Comparison of ENCODE assay signal across 8 mouse cellular contexts in the genomic region with DNA sequence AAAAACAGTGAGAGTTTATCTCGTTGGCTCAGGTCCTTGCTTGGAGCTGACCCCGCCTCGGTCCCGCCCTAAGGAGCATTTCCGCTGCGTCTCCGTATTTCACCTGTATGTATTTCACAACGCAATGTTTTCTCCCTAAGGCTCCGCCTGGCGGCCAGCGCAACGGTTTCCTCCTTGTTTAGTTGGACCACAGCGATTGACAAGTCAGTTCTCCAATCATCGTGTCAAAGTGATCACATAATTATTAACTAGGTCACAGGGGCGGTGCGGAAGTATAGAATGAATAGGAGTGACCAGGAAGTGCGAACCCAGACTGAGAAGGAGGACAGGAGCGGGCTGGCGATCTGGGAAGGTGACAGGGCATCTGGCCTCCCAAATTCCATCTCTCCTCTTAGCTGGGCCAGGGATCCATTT. TPM values are rescaled to one million over a fixed set of nuclear protein-coding genes. Genes with fewer than 3 reads are reported as not detected.
A peak's percentile ranks its signal among the peaks of the same experiment; 100 is the strongest.
DNase-seq lines count a peak whose midpoint lies in the region; ATAC-seq and TF ChIP-seq lines count a peak whose summit lies in the region.

TSS of gene Prr13 (plus strand) at position 125 of the 414 bp plus-strand sequence.

- DNase-seq in brain, embryonic 14.5 days (ENCODE audit: low read depth) = peak; percentile 98
- DNase-seq in liver, adult 2 months (ENCODE audit: extremely low read depth, low read depth, low spot score) = peak; percentile 98
- peak; percentile 98 for DNase-seq in splenic B cell, adult 2 months (ENCODE audit: low read depth, low spot score)

- H3K79me2 ChIP-seq in C2C12 (ENCODE audit: control insufficient read depth, insufficient read depth) (peaks cover 35% of the 10 kb centered on the region), myocyte (ENCODE audit: control insufficient read depth, insufficient read depth) (peaks cover 14% of the 10 kb centered on the region)
- no peaks in the 10 kb centered on the region; the same call in 1 of the 2 replicates for H3K79me2 ChIP-seq in liver, adult 2 months (ENCODE audit: control insufficient read depth, insufficient read depth, low read length)

- TF ChIP-seq POLR2A in brain, embryonic 14.5 days (IDR thresholded peaks at IDR 0.05; ENCODE audit: borderline replicate concordance, extremely low read depth, insufficient read depth, insufficient read length, poor library complexity, severe bottlenecking) = no peak
- TF ChIP-seq POLR2A in liver, adult 2 months (IDR thresholded peaks at IDR 0.05; ENCODE audit: extremely low read depth, insufficient read depth, low read length) = peak; percentile 79
- TF ChIP-seq POLR2A in myocyte (IDR thresholded peaks at IDR 0.05; ENCODE audit: insufficient read length, low read depth) = peak; percentile 80

- H3K27me3 ChIP-seq in C2C12 (ENCODE audit: control insufficient read depth, insufficient read depth, insufficient read length) (no peaks in the 10 kb centered on the region), myocyte (ENCODE audit: control insufficient read depth, insufficient read depth, insufficient read length) (no peaks in the 10 kb centered on the region)
- no peaks in the 10 kb centered on the region for H3K27me3 ChIP-seq in erythroblast, embryonic 14.5 days (ENCODE audit: control insufficient read depth)
- no peaks in the 10 kb centered on the region for H3K27me3 ChIP-seq in heart, embryonic 11.5 days (ENCODE audit: control insufficient read depth, insufficient read depth, low read length)
- H3K27me3 ChIP-seq in kidney, embryonic 16.5 days (ENCODE audit: insufficient read depth, low read length) = no peaks in the 10 kb centered on the region
- no peaks in the 10 kb centered on the region for H3K27me3 ChIP-seq in liver, adult 2 months (ENCODE audit: control insufficient read depth, insufficient read depth, low read length)
- H3K27me3 ChIP-seq in splenic B cell, adult 2 months (ENCODE audit: control insufficient read depth, insufficient read depth, low read length, poor library complexity, severe bottlenecking) = no peaks in the 10 kb centered on the region

- peak within 1 kb of the TSS; percentile 75 for H3K4me2 ChIP-seq in heart, embryonic 11.5 days
- H3K4me2 ChIP-seq in kidney, embryonic 16.5 days (replicated peaks; ENCODE audit: low read depth, low read length) = peak within 1 kb of the TSS; percentile 58
- H3K4me2 ChIP-seq in myocyte (ENCODE audit: low read depth) = peak within 1 kb of the TSS; percentile 93

- WGBS in heart, embryonic 11.5 days (ENCODE audit: insufficient replicate concordance) = under 1% methylated on average over 19 of the region's 19 CpGs
- WGBS in kidney, embryonic 16.5 days = under 1% methylated on average over 19 of the region's 19 CpGs
- WGBS in liver, adult 2 months = under 1% methylated on average over 19 of the region's 19 CpGs

- ATAC-seq in heart, embryonic 11.5 days (replicated peaks; ENCODE audit: insufficient number of reproducible peaks, low FRiP score, low TSS enrichment) = peak; percentile 75
- ATAC-seq in kidney, embryonic 16.5 days (ENCODE audit: low FRiP score, low TSS enrichment) = peak; percentile 92

- H3ac ChIP-seq in C2C12 (ENCODE audit: control insufficient read depth, insufficient read length, low read depth) = peak within 1 kb of the TSS; percentile 50
- H3ac ChIP-seq in myocyte (ENCODE audit: control insufficient read depth, insufficient read length) = no peak within 1 kb of the TSS

- peaks cover 16% of the 10 kb centered on the region for H3K36me3 ChIP-seq in C2C12 (ENCODE audit: control insufficient read depth, insufficient read depth)
- peaks cover 32% of the 10 kb centered on the region for H3K36me3 ChIP-seq in erythroblast, embryonic 14.5 days (ENCODE audit: control insufficient read depth)
- H3K36me3 ChIP-seq in heart, embryonic 11.5 days (ENCODE audit: control insufficient read depth, insufficient read depth, low read length) = 0 out of 2 replicates have a peak, but pooled peaks cover 2% of the 10 kb centered on the region
- peaks cover 5% of the 10 kb centered on the region; the same call in 1 of the 2 replicates for H3K36me3 ChIP-seq in kidney, embryonic 16.5 days (ENCODE audit: insufficient read depth, low read length)
- peaks cover 5% of the 10 kb centered on the region; the same call in 1 of the 2 replicates for H3K36me3 ChIP-seq in liver, adult 2 months (ENCODE audit: control insufficient read depth, insufficient read depth, low read length)
- H3K36me3 ChIP-seq in myocyte (ENCODE audit: control insufficient read depth, insufficient read depth) = peaks cover 13% of the 10 kb centered on the region
- H3K36me3 ChIP-seq in splenic B cell, adult 2 months (ENCODE audit: control insufficient read depth, insufficient read depth, low read length, poor library complexity, severe bottlenecking) = no peaks in the 10 kb centered on the region; the same call in 1 of the 2 replicates

- H3K9me3 ChIP-seq in erythroblast, embryonic 14.5 days (ENCODE audit: control insufficient read depth, low read length) = no peaks in the 10 kb centered on the region
- H3K9me3 ChIP-seq in heart, embryonic 11.5 days (replicated peaks; ENCODE audit: control insufficient read depth, low read length) = no peaks in the 10 kb centered on the region
- no peaks in the 10 kb centered on the region for H3K9me3 ChIP-seq in kidney, embryonic 16.5 days (ENCODE audit: low read length)

- peak within 1 kb of the TSS; percentile 75 for H3K27ac ChIP-seq in heart, embryonic 11.5 days (ENCODE audit: low read depth, low read length)
- H3K27ac ChIP-seq in kidney, embryonic 16.5 days (ENCODE audit: low read length) = peak within 1 kb of the TSS; percentile 12; the same call in 1 of the 2 replicates
- peak within 1 kb of the TSS; percentile 53 for H3K27ac ChIP-seq in liver, adult 2 months (replicated peaks; ENCODE audit: insufficient read depth, low read depth, low read length)

- H3K9ac ChIP-seq in heart, embryonic 11.5 days (ENCODE audit: low read depth, low read length) = peak within 1 kb of the TSS; percentile 65
- H3K9ac ChIP-seq in kidney, embryonic 16.5 days (replicated peaks; ENCODE audit: low read length) = peak within 1 kb of the TSS; percentile 58
- peak within 1 kb of the TSS; percentile 70 for H3K9ac ChIP-seq in liver, adult 2 months (ENCODE audit: low read depth, low read length)

- H3K4me3 ChIP-seq in C2C12 (ENCODE audit: insufficient read depth, poor library complexity, severe bottlenecking) (peak within 1 kb of the TSS; percentile 55), myocyte (peak within 1 kb of the TSS; percentile 65)
- H3K4me3 ChIP-seq in erythroblast, embryonic 14.5 days (replicated peaks) = peak within 1 kb of the TSS; percentile 76
- H3K4me3 ChIP-seq in heart, embryonic 11.5 days (ENCODE audit: low read depth, low read length) = peak within 1 kb of the TSS; percentile 56
- peak within 1 kb of the TSS; percentile 50 for H3K4me3 ChIP-seq in kidney, embryonic 16.5 days (ENCODE audit: low read length)
- H3K4me3 ChIP-seq in liver, adult 2 months (ENCODE audit: insufficient read depth, low read depth, low read length) = peak within 1 kb of the TSS; percentile 68

- peak; percentile 9 for TF ChIP-seq CTCF in C2C12 (IDR thresholded peaks at IDR 0.05; ENCODE audit: control insufficient read depth, insufficient read depth, insufficient read length)
- peak; percentile 73 for TF ChIP-seq CTCF in brain, embryonic 14.5 days (IDR thresholded peaks at IDR 0.05; ENCODE audit: borderline replicate concordance, extremely low read depth, insufficient read depth, insufficient read length)
- TF ChIP-seq CTCF in liver, adult 2 months (IDR thresholded peaks at IDR 0.05; ENCODE audit: low read depth, low read length) = peak; percentile 76

- peaks cover 62% of the 10 kb centered on the region for H3K4me1 ChIP-seq in erythroblast, embryonic 14.5 days (ENCODE audit: control insufficient read depth)
- H3K4me1 ChIP-seq in heart, embryonic 11.5 days (ENCODE audit: control insufficient read depth, insufficient read depth, low read length) = peaks cover 11% of the 10 kb centered on the region; the same call in 1 of the 2 replicates
- peaks cover 20% of the 10 kb centered on the region for H3K4me1 ChIP-seq in kidney, embryonic 16.5 days (ENCODE audit: insufficient read depth, low read length)
- H3K4me1 ChIP-seq in liver, adult 2 months (ENCODE audit: control insufficient read depth, insufficient read depth, low read length) = peaks cover 9% of the 10 kb centered on the region

- peaks cover 14% of the 10 kb centered on the region for H3K79me3 ChIP-seq in C2C12 (ENCODE audit: low read depth)

TF ChIP-seq in C2C12, 6 proteins besides CTCF, POLR2A, EP300 and RAD21:
- TF ChIP-seq FOSL1 (IDR thresholded peaks at IDR 0.05; ENCODE audit: insufficient read depth, low read length, poor library complexity, severe bottlenecking) (no peak), MYOD1 (IDR thresholded peaks at IDR 0.05; ENCODE audit: control insufficient read depth, insufficient read length, low read depth) (no peak), CEBPB (IDR thresholded peaks at IDR 0.05; ENCODE audit: low read depth) (peak; percentile 95), MAX (IDR thresholded peaks at IDR 0.05) (peak; percentile 39), USF1 (IDR thresholded peaks at IDR 0.05; ENCODE audit: low read depth) (peak; percentile 30)

TF ChIP-seq in myocyte, 11 proteins besides CTCF, POLR2A, EP300 and RAD21 (continues in another document):
- TF ChIP-seq MAX (IDR thresholded peaks at IDR 0.05; ENCODE audit: low read depth) = no peak
- TF ChIP-seq MYOD1 (IDR thresholded peaks at IDR 0.05; ENCODE audit: control insufficient read depth in 1 of 3, insufficient read length in 2 of 3, low read depth in 2 of 3) = no peak
- TF ChIP-seq USF1 (IDR thresholded peaks at IDR 0.05; ENCODE audit: low read depth) = peak; percentile 40
- no peak for TF ChIP-seq MYOG (IDR thresholded peaks at IDR 0.05; ENCODE audit: control insufficient read depth in 1 of 3, insufficient read depth in 1 of 3, insufficient read length in 2 of 3, low read depth in 2 of 3)
- TF ChIP-seq REST (IDR thresholded peaks at IDR 0.05; ENCODE audit: insufficient read depth, insufficient read length) = no peak
- TF ChIP-seq TCF3 (IDR thresholded peaks at IDR 0.05; ENCODE audit: insufficient read length, low read depth) = no peak
- TF ChIP-seq CEBPB (IDR thresholded peaks at IDR 0.05; ENCODE audit: insufficient read depth, poor library complexity, severe bottlenecking) = peak; percentile 89
- peak; percentile 86 for TF ChIP-seq POLR2AphosphoS2 (IDR thresholded peaks at IDR 0.05; ENCODE audit: insufficient read length, low read depth)
- no peak for TF ChIP-seq E2F4 (IDR thresholded peaks at IDR 0.05; ENCODE audit: insufficient read depth)
- no peak for TF ChIP-seq SRF (IDR thresholded peaks at IDR 0.05; ENCODE audit: control insufficient read depth, insufficient read length, low read depth)

RNA-seq across cellular contexts. Expression of gene Prr13, which starts in this region (rescaled TPM):
- 113 TPM for polyA plus RNA-seq in C2C12 (2012; fragmentation: generic; extraction: Trizol)
- polyA plus RNA-seq in brain, embryonic 14.5 days (2012; rRNA removed) = 94.6 and 117 TPM in 2 replicates
- polyA plus RNA-seq in erythroblast, embryonic 14.5 days (2012) = 28.4 and 73.8 TPM in 2 replicates
- 124 and 139 TPM in 2 replicates for polyA plus RNA-seq in heart, embryonic 11.5 days (2014; fragmentation: Nextera tagmentation; extraction: Ambion mirVana)
- polyA plus RNA-seq in kidney, embryonic 16.5 days (2015; fragmentation: Nextera tagmentation; extraction: Ambion mirVana) = 81.5 and 94.9 TPM in 2 replicates
- 7.3 and 11.1 TPM in 2 replicates for total RNA-seq in liver, adult 2 months (2014; rRNA removed)
- 93.4 and 98.3 TPM in 2 replicates for polyA plus RNA-seq in liver, adult 2 months (2012; rRNA removed)
- 92.9 TPM for polyA plus RNA-seq in myocyte (2012; fragmentation: generic; extraction: Trizol)

Comparison
In these comparisons a context has a peak if more than half of its experiments do, and no peak if none do; other contexts are left out.
1. Peak in every context shown above with its lines: DNase-seq, ATAC-seq, H3K4me3 ChIP-seq and H3K27ac ChIP-seq.
2. CTCF ChIP-seq: peak in every context shown above with its lines; median percentile 76 in liver, adult 2 months; 73 in brain, embryonic 14.5 days; 9 in C2C12.
3. H3K27ac ChIP-seq: peak in every context shown above with its lines; median percentile 75 in heart, embryonic 11.5 days; 53 in liver, adult 2 months; 12 in kidney, embryonic 16.5 days.